Mouse (Mus musculus) mesoderm, embryonic 11.5 days (tissue): ENCODE data around the gene Sbpl.
"Not testable (repeated sequence)": the region's sequence is repeated elsewhere in the genome, so short reads cannot be mapped to it uniquely, and the experiment has no call there.

Source experiments
- DNase-seq: peaks from one replicate; pipeline ENCODE4 v3.0.0-alpha.2; 2012; ENCODE audit warnings: low read depth, low spot score

Sbpl gene

DNA sequence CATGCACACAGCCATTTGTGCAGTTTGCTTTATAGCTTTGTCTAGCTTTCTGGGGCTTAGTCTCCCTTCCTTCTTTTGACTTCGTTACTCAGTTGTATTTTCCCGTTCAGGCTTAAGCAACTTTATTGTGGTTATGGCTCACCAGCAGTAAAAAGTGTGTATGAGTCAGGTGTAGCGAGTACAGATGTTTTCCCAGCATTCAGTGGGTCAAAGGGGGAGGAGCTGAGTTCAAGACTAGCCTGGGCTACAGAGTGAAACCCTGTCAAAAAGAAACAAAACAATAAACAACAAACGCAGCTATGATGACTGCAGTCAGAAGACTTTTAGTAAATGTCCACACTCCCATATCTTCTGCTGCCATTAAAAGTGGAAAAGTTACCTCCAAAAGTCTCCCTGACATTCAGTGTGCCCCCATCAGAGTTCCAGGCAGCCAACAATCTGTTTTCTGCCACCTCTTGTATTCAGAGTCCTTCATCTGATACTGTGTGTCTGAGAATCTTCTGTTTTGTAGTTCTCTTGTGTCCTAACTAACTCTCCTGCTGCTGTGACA is 6.6 kb upstream of the Sbpl start:
- no peak for DNase-seq

DNA sequence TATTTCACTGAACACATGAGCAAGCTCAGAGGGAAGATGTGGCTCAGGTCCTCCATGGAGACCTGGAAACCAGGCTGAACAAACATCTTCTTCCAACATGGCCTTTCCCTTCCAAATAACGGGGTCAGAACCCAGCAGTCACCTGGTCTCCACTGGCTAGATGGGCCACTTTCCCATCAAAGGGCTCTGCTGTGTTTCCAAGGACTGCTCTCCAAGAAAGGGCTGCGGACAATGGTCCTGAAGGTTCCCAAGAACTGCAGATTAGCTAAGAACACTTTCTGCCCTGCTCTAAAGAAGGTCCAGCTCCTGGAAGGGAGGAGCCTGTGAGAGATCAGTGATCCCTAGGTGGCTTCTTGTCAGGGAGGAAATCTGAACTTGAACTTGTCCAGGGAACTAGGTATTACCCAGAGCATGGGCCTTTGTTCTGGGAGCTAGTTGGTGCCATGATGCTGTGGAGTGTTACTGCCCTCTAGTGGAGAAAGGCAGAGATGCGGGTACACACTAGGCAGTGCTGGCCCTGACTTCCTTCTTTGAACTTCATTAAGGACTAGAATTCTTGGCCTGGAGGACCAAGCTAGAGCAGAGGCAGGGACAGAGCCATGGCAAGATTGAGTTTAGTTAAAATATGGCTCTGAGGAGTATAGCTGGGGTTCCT is 5.1 kb upstream of the Sbpl start:
- peak; percentile 93 for DNase-seq

DNA sequence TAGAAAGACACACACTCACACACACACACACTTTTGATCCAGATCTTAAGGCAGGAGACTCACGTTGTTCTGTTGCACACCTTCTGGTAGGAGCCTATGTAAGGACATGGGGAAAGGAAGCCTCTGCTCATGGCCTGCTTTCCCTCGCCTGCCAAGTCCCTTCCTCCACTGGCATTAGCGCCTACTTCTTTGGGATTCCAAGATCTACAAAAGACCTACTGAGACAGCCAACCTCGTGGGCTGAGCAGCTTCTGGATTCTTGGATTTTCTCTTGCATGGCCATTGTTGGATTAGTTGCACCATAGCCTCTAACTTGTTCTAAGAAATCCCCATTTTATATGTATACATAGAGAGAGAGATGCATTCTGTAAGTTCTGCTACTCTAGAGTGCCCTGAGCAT is 4.2 kb downstream of the Sbpl start:
- not testable (repeated sequence) for DNase-seq

- no peak for DNase-seq
Observed at GRCm38 (mm10) chr17:23949068-23949467, 6.0 kb downstream of the Sbpl start.

- DNase-seq: not testable (repeated sequence)
Observed at GRCm38 (mm10) chr17:23947486-23947885, 7.6 kb downstream of the Sbpl start.

DNA sequence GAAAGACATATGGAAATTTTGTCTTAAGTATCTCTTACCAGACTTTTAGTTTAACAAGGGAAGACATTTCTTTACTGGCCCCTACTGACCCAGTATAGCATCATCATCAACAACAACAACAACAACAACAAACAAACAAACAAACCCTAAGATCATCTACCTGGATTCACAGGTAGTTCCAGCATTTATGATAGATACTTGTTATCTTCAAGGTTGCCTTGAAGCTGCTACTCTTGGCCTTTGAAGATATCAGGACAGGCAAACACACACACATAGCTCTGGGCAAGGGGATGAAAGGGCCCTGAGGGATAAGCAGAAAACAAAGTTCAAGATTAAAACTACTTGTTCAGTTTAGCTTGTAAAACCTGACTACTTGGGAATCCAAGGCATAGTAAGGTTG is 13.7 kb downstream of the Sbpl start, which contains the start of gene Sbp:
Gene Sbp, plus strand, starts transcription at position 301 of the 400 bp plus-strand sequence.
- DNase-seq: no peak

- no peak for DNase-seq
Observed at GRCm38 (mm10) chr17:23931157-23931556, 23.9 kb downstream of the Sbpl start.

GRCm38 (mm10) chr17:23925090-23925493 is 30.0 kb downstream of the Sbpl start:
- peak; percentile 82 for DNase-seq

DNA sequence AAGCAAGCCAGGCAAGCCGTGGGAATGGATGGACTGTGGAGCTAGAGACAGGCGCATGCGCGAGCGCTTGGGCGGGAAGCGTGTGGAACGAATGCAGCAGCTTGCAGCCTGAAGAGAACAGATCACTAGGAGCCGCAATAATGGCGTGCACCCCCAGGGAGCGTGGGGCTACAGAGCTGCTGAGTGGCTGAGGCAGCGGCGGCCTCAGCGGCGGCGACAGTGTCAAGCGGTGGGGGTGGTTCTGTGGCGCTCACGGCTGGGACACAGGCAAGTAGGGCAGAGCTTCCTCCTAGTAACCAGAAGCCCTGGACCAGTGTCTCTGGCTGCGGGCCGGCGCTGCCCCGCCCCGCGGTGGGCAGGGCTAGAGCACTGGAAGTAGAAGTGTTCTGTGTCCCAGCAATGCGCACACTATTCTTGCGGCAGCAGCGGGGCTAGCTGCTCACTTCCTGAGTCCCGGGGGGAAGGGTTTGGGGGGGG is 30.5 kb downstream of the Sbpl start:
- peak; percentile 94 for DNase-seq

DNA sequence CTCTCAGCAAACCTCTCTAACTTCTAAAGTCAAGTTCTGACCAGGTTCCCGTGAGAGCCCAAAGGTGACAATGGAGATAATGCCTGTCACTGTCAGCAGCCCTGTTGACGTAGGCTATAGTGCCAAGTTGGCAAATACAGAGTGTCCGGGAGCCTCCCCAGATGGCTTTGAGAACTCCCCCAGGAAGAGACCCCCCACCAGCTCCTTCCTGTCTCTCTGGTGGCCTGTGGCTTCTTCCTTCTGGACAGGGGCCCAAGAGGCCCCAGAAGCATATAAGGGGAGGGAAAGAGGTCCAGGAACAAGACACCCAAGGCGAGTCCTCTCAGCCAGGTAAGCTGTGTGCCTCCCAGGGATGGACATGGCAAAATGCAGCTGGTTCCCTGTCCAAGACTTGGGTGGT is 37.9 kb downstream of the Sbpl start, which contains the start of gene Dcpp3:
Gene Dcpp3, plus strand, starts transcription at position 301 of the 400 bp plus-strand sequence.
- not testable (repeated sequence) for DNase-seq
